Mouse (Mus musculus) 416B (cell line): ENCODE data around the gene Zfp30.

Source experiments
- DNase-seq: peaks from one replicate; pipeline ENCODE4 v3.0.0; 2011; ENCODE audit warnings: low read depth

Zfp30 gene

DNA sequence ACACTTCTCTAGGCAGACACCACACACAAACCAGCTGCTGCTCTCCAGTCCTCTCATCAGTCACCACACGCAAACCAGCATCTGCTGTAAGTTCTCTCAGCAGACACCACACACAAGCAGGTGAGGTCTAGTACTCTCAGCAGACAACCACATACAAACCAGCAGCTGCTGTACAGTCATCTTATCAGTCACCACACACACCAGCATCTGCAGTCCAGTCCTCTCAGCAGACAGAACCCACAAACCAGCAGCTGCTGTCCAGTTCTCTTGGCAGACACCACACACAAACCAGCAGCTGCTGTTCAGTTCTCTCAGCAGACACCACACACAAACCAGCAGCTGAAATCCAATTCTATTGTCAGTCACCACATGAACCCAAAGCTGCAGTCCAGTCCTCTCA is 53.0 kb downstream of the Zfp30 start:
- DNase-seq, result peak; percentile 34

DNA sequence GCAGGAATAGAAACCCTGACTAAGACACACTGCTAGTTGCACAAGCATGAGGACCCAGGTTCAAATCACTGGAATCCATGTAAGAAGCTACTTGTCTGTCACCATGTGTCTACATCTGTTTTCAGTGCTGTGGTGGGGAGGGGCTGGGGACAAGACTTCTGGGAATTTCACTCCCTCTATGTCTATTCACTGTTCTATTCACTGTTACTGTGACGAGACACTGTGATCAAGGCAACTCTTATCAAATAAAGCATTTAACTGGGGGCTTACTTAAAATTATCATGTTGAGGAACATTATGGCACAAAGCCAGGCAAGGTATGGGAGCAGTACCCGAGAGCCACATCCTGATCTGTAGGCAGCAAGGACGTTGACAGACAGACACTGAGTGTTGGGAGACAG is 55.5 kb downstream of the Zfp30 start:
- no peak for DNase-seq

DNA sequence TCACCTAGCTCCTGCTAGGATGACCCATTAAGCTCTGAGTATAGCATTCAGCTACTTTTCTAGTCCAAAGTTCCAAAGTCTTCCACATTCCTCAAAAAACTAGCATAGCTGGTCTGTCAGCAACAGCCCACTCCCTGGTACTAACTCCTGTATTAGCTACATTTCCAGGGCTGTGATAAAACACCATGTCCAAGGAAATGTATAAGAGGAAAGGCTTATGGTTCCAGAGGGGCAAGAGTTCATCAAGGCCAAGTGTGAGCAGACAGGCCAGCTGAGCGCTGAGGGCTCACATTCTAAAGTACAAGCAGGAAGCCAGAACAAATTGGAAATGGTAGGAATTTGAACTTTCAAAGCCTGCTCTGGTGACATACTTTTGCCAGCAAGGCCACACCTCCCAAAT is 58.3 kb downstream of the Zfp30 start:
- DNase-seq, result no peak
